Mouse (Mus musculus): ENCODE results near the gene Zfp64.

DNA sequence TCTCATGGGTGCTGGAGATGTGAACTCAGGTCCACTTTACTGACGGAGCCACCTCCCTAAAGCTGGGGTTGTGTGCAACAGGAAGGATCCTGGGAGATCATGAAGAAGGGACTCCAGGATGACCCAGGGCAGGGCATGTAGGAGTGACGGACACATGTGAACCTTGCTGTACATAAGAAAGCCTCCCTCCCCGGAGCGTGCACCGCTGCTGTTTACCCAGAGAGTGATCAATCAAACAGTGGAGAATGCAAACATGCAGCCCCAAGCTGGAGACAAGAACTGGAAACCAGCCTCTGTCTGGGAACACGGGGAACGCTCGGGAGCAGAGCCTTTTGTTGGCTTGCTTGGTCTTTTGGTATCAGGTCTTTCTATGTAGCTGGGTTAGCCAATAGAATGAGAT lies 76.7 kb downstream of the Zfp64 start:
- no peak for TF ChIP-seq POLR2A (IDR thresholded peaks at IDR 0.05; ENCODE audit: extremely low read depth, insufficient read depth, low read length)
- TF ChIP-seq CTCF (IDR thresholded peaks at IDR 0.05; ENCODE audit: extremely low read depth, insufficient read depth, low read length), result no peak
